In the genomic region with DNA sequence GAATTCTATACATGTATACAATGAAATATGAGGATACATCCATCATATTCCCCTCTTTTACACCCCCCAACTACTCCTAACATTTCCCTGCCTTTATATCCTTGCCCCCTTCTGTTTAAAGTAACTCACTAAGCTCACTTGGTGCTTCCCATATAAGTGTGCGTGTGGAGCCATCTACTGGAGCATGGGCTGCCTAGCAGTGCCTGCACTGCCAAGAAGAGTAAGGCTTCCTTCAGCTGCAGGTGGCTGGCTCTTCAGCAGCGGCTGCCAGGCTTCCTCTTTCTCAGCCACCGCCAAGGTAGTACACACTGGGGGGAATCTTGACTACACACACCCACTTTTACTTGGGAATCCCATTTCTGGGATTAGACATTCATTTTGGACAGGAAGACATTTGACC, we compare ENCODE assay signal across 7 mouse cellular contexts. TPM values are rescaled to one million over a fixed set of nuclear protein-coding genes. Genes with fewer than 3 reads are reported as not detected.
DNase-seq lines count a peak whose midpoint lies in the region; ATAC-seq and TF ChIP-seq lines count a peak whose summit lies in the region.

No protein-coding gene starts in this region.

- H3K4me3 ChIP-seq in MEL (ENCODE audit: control insufficient read depth in 1 of 2, insufficient read depth in 1 of 2, low read depth in 2 of 2, low read length in 2 of 2), result no peak overlapping the region
- H3K4me3 ChIP-seq in forebrain, postnatal 0 days (ENCODE audit: low read depth, low read length), result no peak overlapping the region
- no peak overlapping the region for H3K4me3 ChIP-seq in hindbrain, embryonic 13.5 days

- H3K4me1 ChIP-seq in MEL (ENCODE audit: control insufficient read depth in 1 of 2, insufficient read depth in 2 of 2, low read length in 2 of 2), result no peaks in the 10 kb centered on the region
- no peaks in the 10 kb centered on the region; the same call in 1 of the 2 replicates for H3K4me1 ChIP-seq in forebrain, postnatal 0 days (ENCODE audit: insufficient read depth)
- peaks cover 16% of the 10 kb centered on the region for H3K4me1 ChIP-seq in hindbrain, embryonic 13.5 days (replicated peaks)

- no peak for TF ChIP-seq POLR2A in MEL (IDR thresholded peaks at IDR 0.05; ENCODE audit: control insufficient read depth in 1 of 2, insufficient read depth in 1 of 2, low read depth in 1 of 2, low read length in 2 of 2, poor library complexity in 1 of 2)

- no peaks in the 10 kb centered on the region for H3K79me2 ChIP-seq in MEL (ENCODE audit: control insufficient read depth, insufficient read depth, low read length, poor library complexity)

- no peak overlapping the region for H3K27ac ChIP-seq in MEL (ENCODE audit: control insufficient read depth, low read depth, low read length)
- no peak overlapping the region for H3K27ac ChIP-seq in forebrain, postnatal 0 days (ENCODE audit: low read depth, low read length)
- H3K27ac ChIP-seq in hindbrain, embryonic 13.5 days, result no peak overlapping the region

- H3K36me3 ChIP-seq in MEL (ENCODE audit: control insufficient read depth in 1 of 2, insufficient read depth in 2 of 2, low read length in 2 of 2), result no peaks in the 10 kb centered on the region
- no peaks in the 10 kb centered on the region for H3K36me3 ChIP-seq in forebrain, postnatal 0 days (ENCODE audit: insufficient read depth)
- H3K36me3 ChIP-seq in hindbrain, embryonic 13.5 days, result no peaks in the 10 kb centered on the region

- H3K4me2 ChIP-seq in forebrain, postnatal 0 days (ENCODE audit: low read depth), result no peak overlapping the region
- no peak overlapping the region for H3K4me2 ChIP-seq in hindbrain, embryonic 13.5 days

- peak; percentile 91 for ATAC-seq in forebrain, postnatal 0 days
- peak; percentile 86 for ATAC-seq in hindbrain, embryonic 13.5 days (ENCODE audit: low FRiP score)

- DNase-seq in MEL (ENCODE audit: low read depth, low spot score), result peak; percentile 83
- peak; percentile 86 for DNase-seq in brain, adult 2 months (ENCODE audit: low read depth, low spot score)
- DNase-seq in forebrain, postnatal 0 days, result peak; percentile 89
- peak; percentile 52 for DNase-seq in left cerebral cortex, adult 11 months (ENCODE audit: low spot score)
- DNase-seq in lung, postnatal 4 days, result peak; percentile 62 to 77
- peak; percentile 74 for DNase-seq in right cerebral cortex, postnatal 14 days

- TF ChIP-seq CTCF in MEL (IDR thresholded peaks at IDR 0.05 in 2 of 3, conservative IDR thresholded peaks at IDR 0.05 in 1 of 3; ENCODE audit: control insufficient read depth in 1 of 3, insufficient read depth in 1 of 3, low read depth in 2 of 3, low read length in 3 of 3, poor library complexity in 1 of 3, severe bottlenecking in 1 of 3), result peak; percentile 69 to 90 (median 83)
- peak; percentile 95 for TF ChIP-seq CTCF in forebrain, postnatal 0 days (IDR thresholded peaks at IDR 0.05; ENCODE audit: low read depth)

- WGBS in forebrain, postnatal 0 days, result 2% methylated on average over 3 of the region's 3 CpGs
- 5% methylated on average over 3 of the region's 3 CpGs for WGBS in hindbrain, embryonic 13.5 days

- H3K27me3 ChIP-seq in MEL (ENCODE audit: control insufficient read depth in 1 of 2, insufficient read depth in 2 of 2, low read length in 2 of 2), result peaks cover 2 to 13% of the 10 kb centered on the region in 2 experiments
- no peaks in the 10 kb centered on the region for H3K27me3 ChIP-seq in forebrain, postnatal 0 days (ENCODE audit: insufficient read depth, low read length)
- no peaks in the 10 kb centered on the region for H3K27me3 ChIP-seq in hindbrain, embryonic 13.5 days

- H3K9ac ChIP-seq in MEL (ENCODE audit: control insufficient read depth, low read depth, low read length, poor library complexity, severe bottlenecking), result no peak overlapping the region
- H3K9ac ChIP-seq in forebrain, postnatal 0 days, result no peak overlapping the region
- no peak overlapping the region for H3K9ac ChIP-seq in hindbrain, embryonic 13.5 days

- no peak for TF ChIP-seq EP300 in MEL (IDR thresholded peaks at IDR 0.05; ENCODE audit: low read depth in 1 of 2, low read length in 2 of 2)

- no peaks in the 10 kb centered on the region for H3K9me3 ChIP-seq in MEL (replicated peaks; ENCODE audit: insufficient read depth, low read length)
- H3K9me3 ChIP-seq in forebrain, postnatal 0 days (ENCODE audit: low read length), result no peaks in the 10 kb centered on the region
- no peaks in the 10 kb centered on the region for H3K9me3 ChIP-seq in hindbrain, embryonic 13.5 days

- TF ChIP-seq RAD21 in MEL (IDR thresholded peaks at IDR 0.05; ENCODE audit: low read depth, low read length), result peak; percentile 90

TF ChIP-seq in MEL, 35 proteins besides CTCF, POLR2A, EP300 and RAD21:
- TF ChIP-seq ZC3H11A (IDR thresholded peaks at IDR 0.05; ENCODE audit: low read depth, low read length) (peak; percentile 60), E2F4 (IDR thresholded peaks at IDR 0.05; ENCODE audit: borderline replicate concordance, low read depth, low read length) (no peak), USF1 (IDR thresholded peaks at IDR 0.05; ENCODE audit: low read depth, low read length) (no peak), TBP (IDR thresholded peaks at IDR 0.05; ENCODE audit: low read depth, low read length) (0 out of 2 replicates have a peak, but pooled peaks have one; percentile 57), NELFE (IDR thresholded peaks at IDR 0.05; ENCODE audit: low read depth, low read length) (no peak), SMC3 (IDR thresholded peaks at IDR 0.05; ENCODE audit: low read depth, low read length) (peak; percentile 78), USF2 (IDR thresholded peaks at IDR 0.05; ENCODE audit: borderline replicate concordance in 1 of 2, insufficient read depth in 1 of 2, low read depth in 1 of 2, low read length in 2 of 2) (no peak), HCFC1 (IDR thresholded peaks at IDR 0.05; ENCODE audit: low read depth, low read length) (no peak)
TF ChIP-seq in MEL: peak in this region for 3.

RNA-seq across cellular contexts. Expression of gene Asb4, which starts 18.2 kb away (rescaled TPM):
- not detected in 2 replicates for total RNA-seq in MEL (2012; rRNA removed)
- not detected for polyA plus RNA-seq in MEL (2012; ENCODE audit: insufficient read depth in 1 of 2, insufficient read length in 2 of 2, low read depth in 1 of 2, low replicate concordance in 2 of 2, missing spikeins in 1 of 2)
- total RNA-seq in forebrain, postnatal 0 days (2014; rRNA removed), result 7.5 and 16.3 TPM in 2 replicates
- polyA plus RNA-seq in forebrain, postnatal 0 days (2015; fragmentation: Nextera tagmentation; extraction: Ambion mirVana), result 5.9 and 10.5 TPM in 2 replicates
- polyA plus RNA-seq in hindbrain, embryonic 13.5 days (2015; fragmentation: Nextera tagmentation; extraction: Ambion mirVana), result 14.8 and 17.2 TPM in 2 replicates
